ENCODE assay signal across 11 mouse cellular contexts in the genomic region with DNA sequence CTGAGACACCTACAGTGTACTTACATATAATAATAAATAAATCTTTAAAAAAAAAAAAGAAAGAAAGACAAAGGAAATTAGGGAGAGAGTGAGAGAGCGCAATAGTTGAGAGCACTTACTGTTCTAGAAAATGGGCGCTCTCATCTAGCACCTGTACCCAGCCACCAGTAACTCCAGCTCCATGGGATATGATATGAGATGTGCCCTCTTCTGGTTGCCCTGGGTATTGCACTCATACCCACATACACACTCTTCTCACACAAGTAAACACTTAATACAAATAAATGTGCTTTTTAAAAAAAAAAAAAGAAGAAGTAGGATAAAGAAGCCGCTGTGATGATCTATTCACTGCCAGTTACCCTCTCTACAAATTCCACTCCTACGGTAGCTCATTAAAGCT. TPM values are rescaled to one million over a fixed set of nuclear protein-coding genes. Genes with fewer than 3 reads are reported as not detected.
A peak's percentile ranks its signal among the peaks of the same experiment; 100 is the strongest.
DNase-seq lines count a peak whose midpoint lies in the region; ATAC-seq and TF ChIP-seq lines count a peak whose summit lies in the region.
"Had no signal": no experiment of that assay in that cellular context is flagged by ENCODE, and none has a peak within 500 bp of the region (broad histone marks: within the 10 kb centered on the region; RNA-seq: fewer than 3 reads in every experiment).

No protein-coding gene starts in this region.

- no peak overlapping the region for H3K4me3 ChIP-seq in intestine, postnatal 0 days (ENCODE audit: low read depth, low read length)
- H3K4me3 ChIP-seq in intestine, embryonic 16.5 days (ENCODE audit: low read length) = no peak overlapping the region

- 97% methylated on average over 4 of the region's 4 CpGs for WGBS in intestine, postnatal 0 days
- 95% methylated on average over 4 of the region's 4 CpGs for WGBS in intestine, embryonic 16.5 days

- no peak overlapping the region for H3K4me2 ChIP-seq in intestine, postnatal 0 days (replicated peaks; ENCODE audit: low read depth)
- H3K4me2 ChIP-seq in intestine, embryonic 16.5 days (ENCODE audit: low read depth, low read length) = no peak overlapping the region

- H3K27ac ChIP-seq in intestine, postnatal 0 days (ENCODE audit: low read depth, low read length) = no peak overlapping the region
- H3K27ac ChIP-seq in intestine, embryonic 16.5 days (ENCODE audit: low read length) = no peak overlapping the region
- H3K27ac ChIP-seq: macrophage had no signal

- no peaks in the 10 kb centered on the region for H3K36me3 ChIP-seq in intestine, postnatal 0 days (ENCODE audit: control insufficient read depth, insufficient read depth)
- H3K36me3 ChIP-seq in intestine, embryonic 16.5 days (ENCODE audit: control insufficient read depth, insufficient read depth, low read length) = no peaks in the 10 kb centered on the region

- peak; percentile 44 for TF ChIP-seq CTCF in intestine, postnatal 0 days (IDR thresholded peaks at IDR 0.05; ENCODE audit: low read depth)

- no peaks in the 10 kb centered on the region for H3K27me3 ChIP-seq in intestine, postnatal 0 days (replicated peaks; ENCODE audit: control insufficient read depth, insufficient read depth, low read length)
- no peaks in the 10 kb centered on the region for H3K27me3 ChIP-seq in intestine, embryonic 16.5 days (replicated peaks; ENCODE audit: control insufficient read depth, insufficient read depth, low read length)

- intact Hi-C loops in left cerebral cortex, postnatal 10 days (cut with DNase I) = no loop called here

- H3K4me1 ChIP-seq in intestine, postnatal 0 days (replicated peaks; ENCODE audit: control insufficient read depth, insufficient read depth, low read length) = no peaks in the 10 kb centered on the region
- no peaks in the 10 kb centered on the region for H3K4me1 ChIP-seq in intestine, embryonic 16.5 days (ENCODE audit: control insufficient read depth, insufficient read depth, low read length)

- peak; percentile 6 for DNase-seq in thymus, postnatal 14 days
- DNase-seq in thymus, adult 18-20 months = no peak
- peak; percentile 7 for DNase-seq in c-Kit-positive CD71-positive TER-119-negative erythroid progenitor cells, embryonic 14.5 days (ENCODE audit: low read depth)
- no peak for DNase-seq in testis, postnatal 14 days (ENCODE audit: low spot score)
- DNase-seq in urinary bladder, postnatal 4 days (ENCODE audit: low spot score in 2 of 2) = no peak
- no peak for DNase-seq in left cerebral cortex, postnatal 10 days (ENCODE audit: extremely low spot score in 1 of 2, low spot score in 2 of 2)
- DNase-seq: gastrocnemius, postnatal 25 days; left cerebral cortex, postnatal 4 days had no signal

- ATAC-seq in intestine, postnatal 0 days = no peak
- no peak for ATAC-seq in intestine, embryonic 16.5 days

- no peaks in the 10 kb centered on the region for H3K9me3 ChIP-seq in intestine, postnatal 0 days (ENCODE audit: control insufficient read depth)
- no peaks in the 10 kb centered on the region for H3K9me3 ChIP-seq in intestine, embryonic 16.5 days (ENCODE audit: control insufficient read depth, low read length)

- H3K9ac ChIP-seq in intestine, postnatal 0 days (ENCODE audit: low read depth, low read length) = no peak overlapping the region
- no peak overlapping the region for H3K9ac ChIP-seq in intestine, embryonic 16.5 days (ENCODE audit: low read depth, low read length)

RNA-seq across cellular contexts. Expression of a gene that starts 36.0 kb away (rescaled TPM):
- polyA plus RNA-seq in intestine, postnatal 0 days (2015; fragmentation: Nextera tagmentation; extraction: Ambion mirVana) = 19.7 and 21.2 TPM in 2 replicates
- polyA plus RNA-seq in intestine, embryonic 16.5 days (2015; fragmentation: Nextera tagmentation; extraction: Ambion mirVana) = 26.4 and 28.8 TPM in 2 replicates
- 10 to 100 TPM; 63.9 to 68.1 TPM for total RNA-seq in left cerebral cortex, postnatal 10 days (2021)

Comparison
In these comparisons a context has a peak if more than half of its experiments do, and no peak if none do; other contexts are left out.
1. DNase-seq: peak in thymus, postnatal 14 days (single experiment) and c-Kit-positive CD71-positive TER-119-negative erythroid progenitor cells, embryonic 14.5 days (single experiment); none in thymus, adult 18-20 months (0 of 2), testis, postnatal 14 days (single experiment), urinary bladder, postnatal 4 days (0 of 2) and left cerebral cortex, postnatal 10 days (0 of 2).